Comparison of ENCODE assay signal across 34 mouse cellular contexts in the genomic region with DNA sequence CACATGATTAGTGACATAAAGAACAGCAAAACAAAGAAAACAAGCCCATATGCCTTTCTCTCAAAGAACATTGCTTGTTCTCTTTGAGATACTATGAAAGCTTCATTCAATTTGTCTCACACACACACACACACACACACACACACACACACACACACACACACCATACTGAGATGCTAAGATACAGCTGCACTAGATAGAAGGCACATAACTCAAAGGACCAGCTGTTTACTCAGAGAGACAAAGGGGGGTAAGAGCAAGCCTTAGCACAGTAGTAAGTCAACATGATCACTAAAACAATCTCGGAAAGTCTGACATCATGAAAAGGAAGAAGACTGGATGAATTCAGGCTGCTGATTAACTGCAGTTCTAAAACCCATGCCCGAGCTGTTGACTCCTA.
"Had no signal": no experiment of that assay in that cellular context is flagged by ENCODE, and none has a peak within 500 bp of the region (broad histone marks: within the 10 kb centered on the region; RNA-seq: fewer than 3 reads in every experiment).

No protein-coding gene starts in this region.

- H3K27me3 ChIP-seq: heart, embryonic 12.5 days; heart, embryonic 13.5 days; heart, embryonic 15.5 days; hindbrain, embryonic 12.5 days; hindbrain, embryonic 13.5 days; hindbrain, embryonic 15.5 days; intestine, embryonic 15.5 days; kidney, embryonic 15.5 days had no signal

- ATAC-seq: hindbrain, embryonic 16.5 days; hindbrain, postnatal 0 days; inflammation-experienced regulatory T-cells, adult 6 months; intestine, embryonic 15.5 days; intestine, embryonic 16.5 days; intestine, postnatal 0 days had no signal

- H3K4me2 ChIP-seq: heart, embryonic 11.5 days; heart, embryonic 12.5 days; heart, embryonic 13.5 days; heart, embryonic 15.5 days; hindbrain, embryonic 12.5 days; hindbrain, embryonic 13.5 days; hindbrain, embryonic 14.5 days; hindbrain, embryonic 15.5 days; intestine, embryonic 15.5 days; kidney, embryonic 15.5 days had no signal

- H3K4me3 ChIP-seq: heart, embryonic 10.5 days; heart, embryonic 12.5 days; heart, embryonic 13.5 days; heart, embryonic 15.5 days; hindbrain, embryonic 10.5 days; hindbrain, embryonic 12.5 days; hindbrain, embryonic 13.5 days; hindbrain, embryonic 15.5 days; intestine, embryonic 15.5 days; kidney, embryonic 15.5 days; layer of hippocampus, adult 2 months had no signal

- DNase-seq: heart, postnatal 10 days; heart, postnatal 14 days; heart, postnatal 36 days; heart, postnatal 4 days; kidney, adult 11 months; kidney, adult 18-20 months; kidney, adult 2 months; kidney, adult 8-10 months; kidney, adult 9 months; kidney, postnatal 10 days; kidney, postnatal 14 days; kidney, postnatal 25 days; kidney, postnatal 36 days; kidney, postnatal 4 days; layer of hippocampus, adult 9-11 months; layer of hippocampus, postnatal 36 days had no signal

- H3K36me3 ChIP-seq: heart, embryonic 10.5 days; heart, embryonic 12.5 days; heart, embryonic 13.5 days; heart, embryonic 15.5 days; hindbrain, embryonic 10.5 days; hindbrain, embryonic 12.5 days; hindbrain, embryonic 13.5 days; hindbrain, embryonic 15.5 days; intestine, embryonic 15.5 days; kidney, embryonic 15.5 days had no signal
